Mouse (Mus musculus) spleen, adult 2 months (tissue): ENCODE results near the gene Xrcc4. TPM values are rescaled to one million over a fixed set of nuclear protein-coding genes. Genes with fewer than 3 reads are reported as not detected.
A peak's percentile ranks its signal among the peaks of the same experiment; 100 is the strongest.

Experiments used
- DNase-seq, 2 experiments: peaks; one replicate each; pipeline versions ENCODE4 v3.0.0 to v3.0.0-alpha.2; 2012 to 2021; ENCODE audit warnings: low spot score in 2 of 2, low read depth in 1 of 2
- H3K27ac ChIP-seq: fragments of 200-500 bp; 2 replicates; pipeline ENCODE4 v1.5.1; 2012; ENCODE audit warnings: low read length, inconsistent platforms; ENCODE audit not compliant: insufficient read depth
- H3K27me3 ChIP-seq: fragments of 200-500 bp; 2 replicates; pipeline ENCODE4 v1.6.1; 2012; ENCODE audit warnings: mild to moderate bottlenecking, moderate library complexity, low read length, inconsistent platforms; ENCODE audit not compliant: control insufficient read depth, insufficient read depth
- H3K36me3 ChIP-seq: fragments of 200-500 bp; 2 replicates; pipeline ENCODE4 v1.6.1; 2012; ENCODE audit warnings: mild to moderate bottlenecking, low read length, inconsistent platforms; ENCODE audit not compliant: control insufficient read depth, insufficient read depth
- H3K4me1 ChIP-seq: fragments of 200-500 bp; 2 replicates; pipeline ENCODE4 v1.6.1; 2011; ENCODE audit warnings: inconsistent platforms; ENCODE audit not compliant: control insufficient read depth, insufficient read depth, insufficient read length
- H3K4me3 ChIP-seq: fragments of 200-500 bp; 2 replicates; pipeline ENCODE4 v1.5.1; 2011; ENCODE audit warnings: mild to moderate bottlenecking, inconsistent platforms; ENCODE audit not compliant: insufficient read depth, insufficient read length; ENCODE audit errors: extremely low read depth
- CTCF ChIP-seq: fragments of 200-500 bp; IDR thresholded peaks from 2 replicates; pipeline ENCODE4 v1.5.1; 2011; ENCODE audit warnings: mild to moderate bottlenecking, inconsistent platforms; ENCODE audit not compliant: insufficient read depth, insufficient read length, insufficient replicate concordance; ENCODE audit errors: extremely low read depth
- POLR2A ChIP-seq: fragments of 200-500 bp; IDR thresholded peaks from 2 replicates; pipeline ENCODE4 v1.6.1; 2011; ENCODE audit warnings: low read depth, low read length, inconsistent platforms
- WGBS: fragments of 180-500 bp; shearing (Covaris S2); methylation state at CpG from one replicate; pipeline ENCODE4 v1.1.7; 2018; 5-methylcytosine and 5-hydroxymethylcytosine counted together
- polyA plus RNA-seq: library from polyadenylated mRNA; depleted of rRNA; stranded (reverse); fragments of >200 nt; gene quantifications from 2 replicates; pipeline ENCODE4 v1.2.3, GENCODE M21; 2012

The Xrcc4 gene
- polyA plus RNA-seq, 1 experiment, result 0.28 TPM

- TF ChIP-seq CTCF, result no peak
- no peak for TF ChIP-seq POLR2A
- no peaks in the 10 kb centered on the region for H3K36me3 ChIP-seq
- H3K4me1 ChIP-seq, result peaks cover 2% of the 10 kb centered on the region
- H3K27me3 ChIP-seq, result no peaks in the 10 kb centered on the region
- no peak for DNase-seq
- no peak overlapping the region for H3K27ac ChIP-seq
- H3K4me3 ChIP-seq, result no peak overlapping the region
- 29% methylated on average over 1 of the region's 1 CpGs for WGBS
Measured at GRCm38 (mm10) chr13:90061877-90062276, 27.5 kb downstream of the Xrcc4 start.

- Histone ChIP-seq H3K4me1 (no peaks in the 10 kb centered on the region), H3K27ac (no peak overlapping the region), H3K27me3 (no peaks in the 10 kb centered on the region), H3K36me3 (no peaks in the 10 kb centered on the region), H3K4me3 (no peak overlapping the region)
- 83% methylated on average over 3 of the region's 3 CpGs for WGBS
- DNase-seq, result no peak
- TF ChIP-seq POLR2A (no peak), CTCF (no peak)
Measured at GRCm38 (mm10) chr13:90052408-90052807, 37.0 kb downstream of the Xrcc4 start.

DNA sequence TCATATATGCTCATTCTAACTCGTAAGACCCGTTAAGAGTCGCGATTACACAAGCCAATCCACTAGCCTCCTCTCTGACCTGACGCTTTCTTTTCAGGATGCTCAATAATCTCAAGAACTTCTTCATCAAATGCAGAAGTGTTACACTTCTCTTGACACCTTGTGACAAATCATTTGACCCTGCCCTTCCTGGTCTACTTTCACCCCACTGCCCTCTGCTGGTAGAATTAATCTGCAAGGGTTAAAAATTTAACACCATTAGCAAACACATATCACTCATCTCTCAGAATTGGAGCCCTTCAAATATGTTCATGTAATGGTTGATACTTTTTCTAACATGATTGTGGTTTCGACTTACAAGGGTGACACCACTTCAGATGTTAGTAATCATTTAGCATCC is 37.7 kb downstream of the Xrcc4 start:
- no peak overlapping the region for H3K4me3 ChIP-seq
- H3K36me3 ChIP-seq, result no peaks in the 10 kb centered on the region
- TF ChIP-seq CTCF, result no peak
- TF ChIP-seq POLR2A, result no peak
- no peaks in the 10 kb centered on the region for H3K27me3 ChIP-seq
- no peaks in the 10 kb centered on the region for H3K4me1 ChIP-seq
- peak in 1 of 2 experiments; percentile 3 for DNase-seq
- no peak overlapping the region for H3K27ac ChIP-seq
- 83% methylated on average over 6 of the region's 6 CpGs for WGBS

- Histone ChIP-seq H3K36me3 (no peaks in the 10 kb centered on the region), H3K27ac (no peak overlapping the region), H3K4me3 (no peak overlapping the region), H3K4me1 (no peaks in the 10 kb centered on the region), H3K27me3 (no peaks in the 10 kb centered on the region)
- DNase-seq, result no peak
- TF ChIP-seq POLR2A, result no peak
- TF ChIP-seq CTCF, result no peak
- 92% methylated on average over 2 of the region's 2 CpGs for WGBS
Measured at GRCm38 (mm10) chr13:90039613-90040012, 49.8 kb downstream of the Xrcc4 start.

DNA sequence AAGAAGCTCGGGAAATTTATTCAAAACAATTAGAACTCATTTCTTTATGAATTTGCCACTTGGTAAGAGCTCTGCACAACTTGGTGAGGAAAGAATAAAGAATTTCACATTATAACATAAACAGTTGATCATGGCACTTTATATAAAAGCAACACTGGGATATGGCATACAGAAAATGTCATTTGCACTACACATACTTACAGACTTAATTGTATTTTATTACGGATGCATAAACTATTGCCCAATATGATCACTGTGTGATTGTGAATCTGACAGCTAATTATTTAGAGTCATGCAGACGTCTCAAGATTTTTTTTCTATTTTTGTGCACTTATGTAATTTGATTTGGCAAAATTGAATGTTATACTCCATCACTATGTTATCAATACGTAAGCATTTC is 56.4 kb downstream of the Xrcc4 start:
- no peak overlapping the region for H3K4me3 ChIP-seq
- WGBS, result 85% methylated on average over 4 of the region's 4 CpGs
- H3K27ac ChIP-seq, result no peak overlapping the region
- no peaks in the 10 kb centered on the region for H3K4me1 ChIP-seq
- no peaks in the 10 kb centered on the region for H3K36me3 ChIP-seq
- DNase-seq, result no peak
- TF ChIP-seq CTCF (no peak), POLR2A (no peak)
- no peaks in the 10 kb centered on the region for H3K27me3 ChIP-seq

DNA sequence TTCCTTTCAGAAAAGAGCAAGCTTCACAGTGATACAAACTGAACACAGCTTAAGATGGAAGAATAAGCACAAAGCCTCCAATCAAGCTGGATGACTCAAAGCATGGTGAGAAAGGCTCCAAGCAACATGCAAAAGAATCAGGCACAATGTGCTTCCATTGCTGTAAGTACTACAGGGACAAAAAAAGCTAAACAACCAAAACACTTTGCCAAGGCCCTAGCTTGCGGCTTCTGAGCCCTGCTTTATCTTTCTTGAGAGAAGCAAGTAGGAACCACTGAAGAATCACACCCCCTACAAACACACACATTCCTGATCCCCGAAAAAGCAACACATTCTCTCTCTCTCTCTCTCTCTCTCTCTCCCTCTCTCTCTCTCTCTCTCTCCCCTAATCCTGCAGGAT is 56.9 kb downstream of the Xrcc4 start:
- Histone ChIP-seq H3K27ac (no peak overlapping the region), H3K27me3 (no peaks in the 10 kb centered on the region), H3K4me3 (no peak overlapping the region), H3K36me3 (no peaks in the 10 kb centered on the region), H3K4me1 (no peaks in the 10 kb centered on the region)
- no peak for DNase-seq
- WGBS, result 83% methylated on average over 2 of the region's 2 CpGs
- TF ChIP-seq CTCF (no peak), POLR2A (no peak)

DNA sequence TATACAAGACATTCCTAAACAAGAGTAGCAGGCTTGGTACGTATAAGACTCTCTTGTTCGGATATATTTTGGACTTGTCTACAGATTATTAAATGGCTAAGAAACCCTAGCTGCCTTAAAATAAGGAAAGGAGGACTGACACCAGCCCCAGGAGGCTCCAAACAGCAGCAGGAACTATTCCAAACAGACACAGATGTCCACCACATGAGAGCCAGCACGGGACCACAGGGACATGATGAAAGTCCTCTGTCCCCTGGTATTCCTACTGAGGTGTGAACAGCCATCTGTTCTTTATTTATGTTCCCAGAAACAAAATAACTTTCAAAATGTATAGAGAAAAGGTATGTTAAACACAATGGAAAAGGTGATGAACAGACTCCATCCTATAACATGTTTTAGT is 58.5 kb downstream of the Xrcc4 start:
- TF ChIP-seq POLR2A (no peak), CTCF (no peak)
- WGBS, result 89% methylated on average over 3 of the region's 3 CpGs
- H3K4me3 ChIP-seq, result no peak overlapping the region
- DNase-seq, result no peak
- no peaks in the 10 kb centered on the region for H3K27me3 ChIP-seq
- H3K27ac ChIP-seq, result no peak overlapping the region
- no peaks in the 10 kb centered on the region for H3K36me3 ChIP-seq
- no peaks in the 10 kb centered on the region for H3K4me1 ChIP-seq
